Mouse (Mus musculus): ENCODE measurements around the gene Hsd17b13. TPM values are rescaled to one million over a fixed set of nuclear protein-coding genes. Genes with fewer than 3 reads are reported as not detected.

The Hsd17b13 gene
- polyA plus RNA-seq, 1 experiment from 2014 or later = not detected

- no peak overlapping the region for H3K4me2 ChIP-seq (ENCODE audit: low read length)
- no peaks in the 10 kb centered on the region for H3K36me3 ChIP-seq (ENCODE audit: control insufficient read depth, insufficient read depth)
- H3K4me3 ChIP-seq (replicated peaks; ENCODE audit: low read length) = no peak overlapping the region
- H3K9ac ChIP-seq (replicated peaks; ENCODE audit: low read depth, low read length) = no peak overlapping the region
- H3K27ac ChIP-seq (ENCODE audit: low read length) = no peak overlapping the region
- no peaks in the 10 kb centered on the region for H3K4me1 ChIP-seq (replicated peaks; ENCODE audit: control insufficient read depth, insufficient read depth, low read length)
- H3K9me3 ChIP-seq (ENCODE audit: control insufficient read depth, low read length) = no peaks in the 10 kb centered on the region
- no peaks in the 10 kb centered on the region for H3K27me3 ChIP-seq (replicated peaks; ENCODE audit: control insufficient read depth, insufficient read depth, low read length)
- 91% methylated on average over 4 of the region's 4 CpGs for WGBS
- ATAC-seq = no peak
Measured at GRCm38 (mm10) chr5:103994669-103995068, 17.5 kb upstream of the Hsd17b13 start.

DNA sequence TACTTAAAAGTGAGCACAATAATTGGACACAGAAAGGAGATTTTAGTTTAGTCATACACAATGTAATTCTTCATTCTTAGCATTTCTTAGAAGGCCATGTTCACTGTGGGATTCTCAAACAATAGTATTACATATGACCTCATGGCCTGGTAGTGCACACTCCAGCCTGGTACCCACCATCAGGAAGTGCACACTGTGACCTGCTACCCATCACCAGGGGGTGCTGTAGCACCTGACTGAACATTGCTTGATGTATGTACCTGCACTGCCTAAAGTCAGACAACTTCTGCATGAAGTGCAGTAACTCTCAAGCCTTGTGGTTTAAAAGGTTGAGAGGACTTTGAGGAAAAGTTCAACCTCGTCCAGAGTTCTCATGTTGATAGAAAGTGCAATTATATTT, 16.4 kb upstream of the Hsd17b13 start:
- H3K27me3 ChIP-seq (replicated peaks; ENCODE audit: control insufficient read depth, insufficient read depth, low read length) = no peaks in the 10 kb centered on the region
- H3K4me3 ChIP-seq (replicated peaks; ENCODE audit: low read length) = no peak overlapping the region
- ATAC-seq = no peak
- H3K36me3 ChIP-seq (ENCODE audit: control insufficient read depth, insufficient read depth) = no peaks in the 10 kb centered on the region
- no peak overlapping the region for H3K4me2 ChIP-seq (ENCODE audit: low read length)
- H3K9ac ChIP-seq (replicated peaks; ENCODE audit: low read depth, low read length) = no peak overlapping the region
- H3K9me3 ChIP-seq (ENCODE audit: control insufficient read depth, low read length) = no peaks in the 10 kb centered on the region
- H3K4me1 ChIP-seq (replicated peaks; ENCODE audit: control insufficient read depth, insufficient read depth, low read length) = no peaks in the 10 kb centered on the region
- WGBS = 77% methylated on average over 1 of the region's 1 CpGs
- no peak overlapping the region for H3K27ac ChIP-seq (ENCODE audit: low read length)

GRCm38 (mm10) chr5:103992831-103993230, 15.6 kb upstream of the Hsd17b13 start:
- Histone ChIP-seq H3K27ac (ENCODE audit: low read length) (no peak overlapping the region), H3K27me3 (replicated peaks; ENCODE audit: control insufficient read depth, insufficient read depth, low read length) (no peaks in the 10 kb centered on the region), H3K36me3 (ENCODE audit: control insufficient read depth, insufficient read depth) (no peaks in the 10 kb centered on the region), H3K4me2 (ENCODE audit: low read length) (no peak overlapping the region), H3K4me1 (replicated peaks; ENCODE audit: control insufficient read depth, insufficient read depth, low read length) (no peaks in the 10 kb centered on the region), H3K4me3 (replicated peaks; ENCODE audit: low read length) (no peak overlapping the region), H3K9ac (replicated peaks; ENCODE audit: low read depth, low read length) (no peak overlapping the region), H3K9me3 (ENCODE audit: control insufficient read depth, low read length) (no peaks in the 10 kb centered on the region)
- WGBS = 88% methylated on average over 9 of the region's 9 CpGs
- ATAC-seq = no peak

GRCm38 (mm10) chr5:103980705-103981560, 3.7 kb upstream of the Hsd17b13 start:
- Histone ChIP-seq H3K4me1 (replicated peaks; ENCODE audit: control insufficient read depth, insufficient read depth, low read length) (no peaks in the 10 kb centered on the region), H3K9ac (replicated peaks; ENCODE audit: low read depth, low read length) (no peak overlapping the region), H3K36me3 (ENCODE audit: control insufficient read depth, insufficient read depth) (no peaks in the 10 kb centered on the region), H3K4me2 (ENCODE audit: low read length) (no peak overlapping the region), H3K27ac (ENCODE audit: low read length) (no peak overlapping the region), H3K4me3 (replicated peaks; ENCODE audit: low read length) (no peak overlapping the region), H3K27me3 (replicated peaks; ENCODE audit: control insufficient read depth, insufficient read depth, low read length) (no peaks in the 10 kb centered on the region), H3K9me3 (ENCODE audit: control insufficient read depth, low read length) (no peaks in the 10 kb centered on the region)
- 91% methylated on average over 9 of the region's 9 CpGs for WGBS
- no peak for ATAC-seq

DNA sequence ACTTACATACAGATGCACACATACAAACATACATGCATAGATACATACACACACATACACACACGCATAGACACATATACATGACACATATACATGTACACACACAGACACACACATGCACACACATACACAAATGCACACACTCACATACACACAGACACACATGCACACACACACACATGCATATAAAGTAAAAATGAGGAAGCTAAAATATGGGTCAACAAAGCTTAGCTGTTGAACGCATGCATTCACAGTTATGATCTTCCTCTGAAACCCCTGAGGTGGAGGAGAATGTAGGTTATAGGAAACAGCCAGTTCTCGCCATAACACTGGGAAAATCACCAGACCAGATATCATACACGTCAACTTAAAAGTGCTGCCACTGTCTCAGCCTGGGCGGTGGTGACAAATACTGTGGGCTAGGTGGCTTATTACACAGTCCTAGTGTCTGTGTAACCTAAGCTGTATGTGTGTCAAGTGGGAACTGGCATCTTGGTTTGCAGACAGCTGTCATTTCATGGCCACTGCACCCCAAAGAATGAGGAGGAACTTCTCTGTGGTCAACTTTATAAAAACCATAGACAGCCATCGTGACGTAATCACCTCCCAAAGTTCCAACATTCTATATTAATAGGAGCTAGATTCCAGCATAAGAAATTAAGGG, 829 bp upstream of the Hsd17b13 start:
- Histone ChIP-seq H3K36me3 (ENCODE audit: control insufficient read depth, insufficient read depth) (no peaks in the 10 kb centered on the region), H3K9ac (replicated peaks; ENCODE audit: low read depth, low read length) (no peak overlapping the region), H3K4me1 (replicated peaks; ENCODE audit: control insufficient read depth, insufficient read depth, low read length) (no peaks in the 10 kb centered on the region), H3K4me2 (ENCODE audit: low read length) (no peak overlapping the region), H3K4me3 (replicated peaks; ENCODE audit: low read length) (no peak overlapping the region), H3K9me3 (ENCODE audit: control insufficient read depth, low read length) (no peaks in the 10 kb centered on the region), H3K27ac (ENCODE audit: low read length) (no peak overlapping the region), H3K27me3 (replicated peaks; ENCODE audit: control insufficient read depth, insufficient read depth, low read length) (no peaks in the 10 kb centered on the region)
- no peak for ATAC-seq
- 88% methylated on average over 7 of the region's 7 CpGs for WGBS

DNA sequence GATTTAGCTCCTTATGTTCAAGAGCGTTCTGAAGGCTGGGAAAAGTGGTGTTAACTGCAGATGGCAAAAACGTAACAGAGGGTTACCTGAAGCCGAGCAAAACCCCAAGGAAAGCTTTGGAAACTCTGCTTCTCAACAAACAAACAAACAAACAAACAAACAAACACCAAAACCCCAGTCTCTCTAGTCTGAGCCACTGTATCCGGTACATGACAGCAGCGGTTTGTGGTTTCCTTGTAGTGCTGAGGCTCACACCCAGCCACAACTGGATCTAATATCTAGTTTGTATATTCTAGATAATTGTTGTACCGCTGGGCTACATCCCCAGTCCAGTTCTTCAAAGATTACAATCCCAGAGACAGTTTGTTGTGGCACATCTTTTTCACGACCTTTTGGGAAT, 1.5 kb downstream of the Hsd17b13 start:
- Histone ChIP-seq H3K9me3 (ENCODE audit: control insufficient read depth, low read length) (no peaks in the 10 kb centered on the region), H3K4me1 (replicated peaks; ENCODE audit: control insufficient read depth, insufficient read depth, low read length) (no peaks in the 10 kb centered on the region), H3K4me2 (ENCODE audit: low read length) (no peak overlapping the region), H3K27ac (ENCODE audit: low read length) (no peak overlapping the region), H3K27me3 (replicated peaks; ENCODE audit: control insufficient read depth, insufficient read depth, low read length) (no peaks in the 10 kb centered on the region), H3K4me3 (replicated peaks; ENCODE audit: low read length) (no peak overlapping the region), H3K9ac (replicated peaks; ENCODE audit: low read depth, low read length) (no peak overlapping the region), H3K36me3 (ENCODE audit: control insufficient read depth, insufficient read depth) (no peaks in the 10 kb centered on the region)
- ATAC-seq = no peak
- WGBS = 84% methylated on average over 7 of the region's 7 CpGs

DNA sequence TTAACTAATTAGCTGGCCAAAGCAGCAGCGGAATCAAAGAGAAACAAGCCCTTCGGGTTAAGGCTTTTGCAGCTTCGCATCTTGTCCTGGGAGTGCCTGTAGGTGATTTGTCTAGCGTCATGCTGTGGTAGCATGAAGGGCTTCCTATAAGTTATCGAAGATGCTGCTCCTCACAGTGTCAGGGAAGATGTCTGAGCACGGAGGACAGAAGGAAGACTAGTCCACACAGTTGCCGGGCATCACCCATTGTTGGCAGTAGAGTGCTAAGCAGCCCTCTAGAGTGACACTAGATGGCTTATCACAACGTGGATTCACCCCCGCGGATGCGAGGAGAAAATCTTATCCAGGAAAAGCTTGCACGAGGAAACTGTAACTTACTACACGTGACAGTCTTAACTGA, 4.4 kb downstream of the Hsd17b13 start:
- Histone ChIP-seq H3K9ac (replicated peaks; ENCODE audit: low read depth, low read length) (no peak overlapping the region), H3K27ac (ENCODE audit: low read length) (no peak overlapping the region), H3K4me2 (ENCODE audit: low read length) (no peak overlapping the region), H3K9me3 (ENCODE audit: control insufficient read depth, low read length) (no peaks in the 10 kb centered on the region), H3K4me3 (replicated peaks; ENCODE audit: low read length) (no peak overlapping the region), H3K4me1 (replicated peaks; ENCODE audit: control insufficient read depth, insufficient read depth, low read length) (no peaks in the 10 kb centered on the region), H3K36me3 (ENCODE audit: control insufficient read depth, insufficient read depth) (no peaks in the 10 kb centered on the region), H3K27me3 (replicated peaks; ENCODE audit: control insufficient read depth, insufficient read depth, low read length) (no peaks in the 10 kb centered on the region)
- 71% methylated on average over 13 of the region's 13 CpGs for WGBS
- ATAC-seq = no peak

DNA sequence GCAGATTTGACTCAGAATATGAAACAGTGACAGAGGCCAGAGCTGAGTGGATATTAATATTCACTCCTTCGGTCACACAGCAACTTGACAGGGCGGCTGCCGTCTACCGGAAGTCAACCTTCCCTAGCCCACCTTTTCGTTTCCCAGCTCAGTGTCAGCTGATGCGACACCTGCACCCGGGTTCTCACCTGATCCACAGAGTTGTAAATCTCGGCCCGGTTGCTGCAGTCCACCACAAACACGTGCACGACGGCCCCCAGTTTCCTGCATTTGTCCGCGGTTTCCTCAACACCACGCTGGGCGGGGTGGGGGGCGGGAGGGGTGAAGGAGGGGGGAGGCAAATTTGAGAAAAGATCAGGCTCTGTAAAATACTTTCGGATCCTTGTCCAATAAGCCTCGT, 4.8 kb downstream of the Hsd17b13 start:
- 65% methylated on average over 19 of the region's 19 CpGs for WGBS
- no peak for ATAC-seq
- no peak overlapping the region for H3K4me2 ChIP-seq (ENCODE audit: low read length)
- no peak overlapping the region for H3K9ac ChIP-seq (replicated peaks; ENCODE audit: low read depth, low read length)
- no peak overlapping the region for H3K4me3 ChIP-seq (replicated peaks; ENCODE audit: low read length)
- H3K9me3 ChIP-seq (ENCODE audit: control insufficient read depth, low read length) = no peaks in the 10 kb centered on the region
- no peak overlapping the region for H3K27ac ChIP-seq (ENCODE audit: low read length)
- H3K4me1 ChIP-seq (replicated peaks; ENCODE audit: control insufficient read depth, insufficient read depth, low read length) = no peaks in the 10 kb centered on the region
- no peaks in the 10 kb centered on the region for H3K27me3 ChIP-seq (replicated peaks; ENCODE audit: control insufficient read depth, insufficient read depth, low read length)
- H3K36me3 ChIP-seq (ENCODE audit: control insufficient read depth, insufficient read depth) = no peaks in the 10 kb centered on the region

DNA sequence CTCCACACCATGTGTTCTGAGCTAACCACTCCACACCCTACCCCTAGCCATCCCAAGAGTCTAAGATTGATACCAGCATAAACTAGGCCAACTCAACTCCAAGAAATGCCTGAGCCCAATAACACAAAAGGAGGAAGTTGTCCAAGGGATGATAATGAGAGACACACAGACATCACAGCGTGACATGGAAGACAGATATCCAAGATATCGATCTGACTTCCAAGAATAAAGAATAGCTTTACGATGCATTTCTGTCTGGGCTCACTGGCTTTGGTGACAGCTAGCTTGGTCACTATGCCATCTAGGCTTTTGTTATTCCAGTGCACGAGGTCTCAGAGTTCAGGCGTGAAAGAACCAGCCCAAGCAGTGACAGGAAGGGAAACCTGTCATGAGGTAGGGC, 6.2 kb downstream of the Hsd17b13 start:
- ATAC-seq = no peak
- no peak overlapping the region for H3K4me3 ChIP-seq (replicated peaks; ENCODE audit: low read length)
- no peaks in the 10 kb centered on the region for H3K27me3 ChIP-seq (replicated peaks; ENCODE audit: control insufficient read depth, insufficient read depth, low read length)
- H3K4me1 ChIP-seq (replicated peaks; ENCODE audit: control insufficient read depth, insufficient read depth, low read length) = no peaks in the 10 kb centered on the region
- H3K4me2 ChIP-seq (ENCODE audit: low read length) = no peak overlapping the region
- 82% methylated on average over 5 of the region's 5 CpGs for WGBS
- no peak overlapping the region for H3K27ac ChIP-seq (ENCODE audit: low read length)
- H3K9ac ChIP-seq (replicated peaks; ENCODE audit: low read depth, low read length) = no peak overlapping the region
- H3K36me3 ChIP-seq (ENCODE audit: control insufficient read depth, insufficient read depth) = no peaks in the 10 kb centered on the region
- H3K9me3 ChIP-seq (ENCODE audit: control insufficient read depth, low read length) = no peaks in the 10 kb centered on the region
